Mouse (Mus musculus) hindbrain, embryonic 11.5 days (tissue): ENCODE data around the gene Ank. TPM values are rescaled to one million over a fixed set of nuclear protein-coding genes. Genes with fewer than 3 reads are reported as not detected.

Source experiments
- ATAC-seq: fragments of 200-750 bp; cut with Nextera tagmentation; 2 replicates; pipeline ENCODE4 v1.8.0; 2017; ENCODE audit warnings: mild to moderate bottlenecking, moderate TSS enrichment, moderate library complexity; ENCODE audit not compliant: low FRiP score
- DNase-seq: peaks from one replicate; pipeline ENCODE4 v3.0.0-alpha.2; 2015; ENCODE audit warnings: low spot score
- H3K27ac ChIP-seq: fragments of 300-500 bp; sonication (generic); 2 replicates; pipeline ENCODE4 v1.5.1; 2014; ENCODE audit warnings: mild to moderate bottlenecking, low read depth, low read length
- H3K27me3 ChIP-seq: fragments of 300-500 bp; sonication (generic); 2 replicates; pipeline ENCODE4 v1.6.1; 2014; ENCODE audit warnings: mild to moderate bottlenecking, low read length, moderate library complexity, mixed read lengths; ENCODE audit not compliant: control insufficient read depth, insufficient read depth
- H3K36me3 ChIP-seq: fragments of 300-500 bp; sonication (generic); 2 replicates; pipeline ENCODE4 v1.6.1; 2014; ENCODE audit warnings: mild to moderate bottlenecking, low read length, moderate library complexity, mixed read lengths; ENCODE audit not compliant: control insufficient read depth, insufficient read depth
- H3K4me1 ChIP-seq: fragments of 300-500 bp; sonication (generic); replicated peaks from 2 replicates; pipeline ENCODE4 v1.6.1; 2014; ENCODE audit warnings: low read length, mixed read lengths; ENCODE audit not compliant: control insufficient read depth, insufficient read depth
- H3K4me2 ChIP-seq: fragments of 300-500 bp; sonication (generic); replicated peaks from 2 replicates; pipeline ENCODE4 v1.6.1; 2014; ENCODE audit warnings: mild to moderate bottlenecking, low read depth, low read length
- H3K4me3 ChIP-seq: fragments of 300-500 bp; sonication (generic); 2 replicates; pipeline ENCODE4 v1.5.1; 2014; ENCODE audit warnings: low read depth, low read length
- H3K9ac ChIP-seq: fragments of 300-500 bp; sonication (generic); 2 replicates; pipeline ENCODE4 v1.6.1; 2014; ENCODE audit warnings: low read depth, low read length
- H3K9me3 ChIP-seq: fragments of 300-500 bp; sonication (generic); 2 replicates; pipeline ENCODE4 v1.6.1; 2016; ENCODE audit warnings: low read length; ENCODE audit not compliant: control insufficient read depth
- WGBS: fragments of 180-500 bp; shearing (Covaris S2); extraction: QIAGEN DNeasy Blood & Tissue Kit; methylation state at CpG from one replicate; pipeline ENCODE4 v1.1.7; 2014; 5-methylcytosine and 5-hydroxymethylcytosine counted together
- polyA plus RNA-seq: library from polyadenylated mRNA; unstranded; fragments of >200 nt; fragmentation: Nextera tagmentation; extraction: Ambion mirVana; gene quantifications from 2 replicates; pipeline ENCODE4 v1.2.1, GENCODE M21; 2014

Gene Ank
- polyA plus RNA-seq, 1 experiment from 2014 or later = 12.1 TPM

DNA sequence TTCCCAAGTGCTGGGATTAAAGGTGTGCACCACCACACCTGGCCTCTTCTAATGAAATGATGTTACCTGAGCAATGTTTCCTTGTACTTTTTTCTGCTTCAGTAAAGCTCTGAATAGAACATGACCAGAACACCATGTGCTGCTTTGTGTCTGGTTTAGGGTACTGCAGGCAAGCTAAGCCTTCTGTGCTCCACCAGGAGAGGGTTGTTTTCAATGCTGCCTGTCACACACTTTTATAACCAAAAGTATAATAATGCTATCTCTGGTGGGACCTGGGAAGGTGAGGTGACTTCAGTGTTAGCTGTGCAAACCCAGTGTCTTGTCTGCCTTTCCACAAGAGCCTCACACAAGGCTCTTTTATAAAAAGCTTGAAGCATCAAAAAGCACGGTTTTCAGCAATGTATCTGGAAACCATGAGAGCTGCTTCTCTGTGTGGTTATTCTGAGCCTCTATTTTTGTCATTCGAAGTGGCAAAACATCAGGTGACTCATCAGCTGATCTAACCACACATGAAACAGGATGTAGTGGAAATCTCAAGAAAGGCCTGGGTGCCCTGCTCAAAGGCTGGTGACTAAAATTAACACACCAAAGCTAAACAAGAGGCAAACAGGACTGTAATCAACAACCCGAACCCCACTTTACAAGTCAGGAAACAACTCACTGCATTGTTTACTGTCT is 130.1 kb downstream of the Ank start:
- Histone ChIP-seq H3K27ac (no peak overlapping the region), H3K9me3 (no peaks in the 10 kb centered on the region), H3K36me3 (no peaks in the 10 kb centered on the region), H3K27me3 (no peaks in the 10 kb centered on the region), H3K4me3 (no peak overlapping the region), H3K4me2 (no peak overlapping the region), H3K9ac (no peak overlapping the region), H3K4me1 (no peaks in the 10 kb centered on the region)
- ATAC-seq (no peak), DNase-seq (no peak)
- 87% methylated on average over 3 of the region's 3 CpGs for WGBS

DNA sequence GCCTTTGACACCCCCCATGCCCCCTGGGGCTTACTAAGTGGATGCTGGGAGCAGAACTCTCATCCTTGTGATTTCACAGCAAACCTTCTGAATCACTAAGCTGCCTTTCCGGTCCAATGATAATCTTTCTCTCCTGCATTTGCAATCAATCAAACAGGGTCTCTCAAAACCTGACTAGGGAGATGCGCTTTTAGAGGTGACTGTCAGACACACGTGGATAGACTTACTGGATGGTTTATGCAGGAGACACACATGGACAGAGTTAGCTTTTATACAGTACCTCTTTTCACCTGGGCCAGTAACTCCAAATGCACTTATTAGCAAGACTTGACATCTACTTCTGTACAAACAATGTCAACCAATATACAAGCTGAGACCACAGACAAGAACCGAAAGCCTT is 131.0 kb downstream of the Ank start:
- Histone ChIP-seq H3K9me3 (no peaks in the 10 kb centered on the region), H3K36me3 (no peaks in the 10 kb centered on the region)
- WGBS = 87% methylated on average over 4 of the region's 4 CpGs

DNA sequence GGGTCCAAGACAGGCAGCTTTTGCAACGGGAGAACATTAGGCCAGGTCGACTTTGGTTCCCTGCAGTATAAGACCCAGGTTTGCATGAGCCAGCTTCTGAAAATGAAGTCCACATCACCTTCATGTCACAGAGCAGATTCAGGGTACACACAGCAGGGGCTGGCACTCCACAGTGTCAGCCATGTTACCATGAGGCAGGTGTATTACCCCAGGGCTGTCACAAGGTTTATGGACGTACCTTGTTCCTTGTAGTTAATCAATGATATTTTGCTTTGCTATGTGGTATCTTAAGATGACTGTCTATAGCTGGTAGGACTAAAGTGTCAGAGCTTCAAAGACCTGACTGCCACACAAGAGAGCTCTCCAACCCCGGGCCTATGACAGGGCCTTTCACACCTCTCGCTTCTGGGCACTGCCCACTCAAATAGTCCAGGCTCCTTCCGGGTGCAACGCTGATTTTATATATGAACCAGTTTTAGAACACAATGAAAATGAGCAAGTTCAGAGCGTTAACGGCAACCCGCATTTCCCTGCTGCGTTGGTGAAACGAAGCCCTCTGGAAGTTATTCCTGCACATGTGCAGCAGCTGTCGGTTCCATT is 132.4 kb downstream of the Ank start:
- 95% methylated on average over 13 of the region's 13 CpGs for WGBS
- Histone ChIP-seq H3K4me3 (no peak overlapping the region), H3K27ac (no peak overlapping the region), H3K27me3 (no peaks in the 10 kb centered on the region), H3K4me2 (no peak overlapping the region), H3K9ac (no peak overlapping the region), H3K36me3 (no peaks in the 10 kb centered on the region), H3K9me3 (no peaks in the 10 kb centered on the region), H3K4me1 (no peaks in the 10 kb centered on the region)
- no peak for ATAC-seq
- DNase-seq = no peak

More for the DNA sequence above, 131.0 kb downstream of the Ank start:
- H3K27ac ChIP-seq = no peak overlapping the region
- no peaks in the 10 kb centered on the region for H3K4me1 ChIP-seq
- no peak overlapping the region for H3K9ac ChIP-seq
- no peak for DNase-seq
- ATAC-seq = no peak
- no peaks in the 10 kb centered on the region for H3K27me3 ChIP-seq
- no peak overlapping the region for H3K4me2 ChIP-seq
- H3K4me3 ChIP-seq = no peak overlapping the region

DNA sequence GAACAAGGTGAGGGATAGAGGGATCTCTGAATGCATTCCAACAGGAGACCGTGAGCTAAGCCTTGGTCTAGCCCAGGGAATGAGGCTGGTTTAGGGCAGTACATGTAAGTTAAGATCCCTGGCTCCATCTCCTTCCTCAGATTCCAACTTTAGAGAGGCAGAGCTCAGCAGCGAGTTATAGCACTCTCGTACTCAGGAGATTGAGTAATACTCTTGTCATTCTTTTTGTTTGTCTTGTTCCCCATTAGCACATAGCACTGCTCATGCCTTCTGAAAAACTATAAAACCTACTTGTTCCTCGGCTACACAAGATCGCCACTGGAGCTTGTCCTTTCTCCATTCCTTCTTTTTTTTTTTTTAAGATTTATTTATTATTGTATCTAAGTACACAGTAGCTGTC is 134.0 kb downstream of the Ank start:
- no peaks in the 10 kb centered on the region for H3K9me3 ChIP-seq
- H3K36me3 ChIP-seq = no peaks in the 10 kb centered on the region
- ATAC-seq (no peak), DNase-seq (no peak)
- WGBS = 95% methylated on average over 5 of the region's 5 CpGs
- no peak overlapping the region for H3K9ac ChIP-seq
- H3K27ac ChIP-seq = no peak overlapping the region
- no peak overlapping the region for H3K4me3 ChIP-seq
- H3K4me2 ChIP-seq = no peak overlapping the region
- H3K27me3 ChIP-seq = no peaks in the 10 kb centered on the region
- no peaks in the 10 kb centered on the region for H3K4me1 ChIP-seq

GRCm38 (mm10) chr15:27604558-27604957 is 138.1 kb downstream of the Ank start:
- no peak for DNase-seq
- H3K4me2 ChIP-seq = no peak overlapping the region
- no peaks in the 10 kb centered on the region for H3K9me3 ChIP-seq
- no peaks in the 10 kb centered on the region for H3K36me3 ChIP-seq
- WGBS = 91% methylated on average over 3 of the region's 3 CpGs
- no peak overlapping the region for H3K27ac ChIP-seq
- no peak overlapping the region for H3K4me3 ChIP-seq
- no peak overlapping the region for H3K9ac ChIP-seq
- H3K4me1 ChIP-seq = no peaks in the 10 kb centered on the region
- H3K27me3 ChIP-seq = no peaks in the 10 kb centered on the region
- ATAC-seq = no peak

DNA sequence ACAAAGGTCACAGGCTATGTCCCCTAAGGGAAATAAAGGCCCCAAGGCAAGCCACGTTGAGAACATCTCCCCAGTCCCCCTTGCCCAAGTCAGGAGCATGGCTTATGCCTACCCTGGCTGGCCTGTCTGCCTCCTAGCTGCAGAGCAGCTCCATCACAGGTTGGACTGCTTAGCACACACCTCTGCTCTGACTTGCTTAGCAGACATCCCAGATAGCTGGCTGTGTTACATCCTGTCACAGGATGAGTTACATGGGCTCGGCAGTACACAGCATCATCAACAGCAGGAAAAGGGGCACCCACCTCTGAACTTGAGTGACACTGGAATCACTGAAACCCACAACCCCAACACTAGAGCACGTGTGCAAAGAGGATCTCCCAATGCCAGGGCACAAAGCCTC is 138.8 kb downstream of the Ank start:
- WGBS = 80% methylated on average over 3 of the region's 3 CpGs
- H3K36me3 ChIP-seq = no peaks in the 10 kb centered on the region; the same call in 1 of the 2 replicates
- H3K4me3 ChIP-seq = no peak overlapping the region
- DNase-seq = no peak
- no peaks in the 10 kb centered on the region for H3K9me3 ChIP-seq
- no peak for ATAC-seq
- no peaks in the 10 kb centered on the region for H3K4me1 ChIP-seq
- no peaks in the 10 kb centered on the region for H3K27me3 ChIP-seq
- no peak overlapping the region for H3K4me2 ChIP-seq
- no peak overlapping the region for H3K9ac ChIP-seq
- no peak overlapping the region for H3K27ac ChIP-seq

GRCm38 (mm10) chr15:27609554-27609953 is 143.1 kb downstream of the Ank start:
- WGBS = 90% methylated on average over 4 of the region's 4 CpGs
- no peak overlapping the region for H3K9ac ChIP-seq
- H3K27me3 ChIP-seq = no peaks in the 10 kb centered on the region
- ATAC-seq (no peak), DNase-seq (no peak)
- H3K36me3 ChIP-seq = no peaks in the 10 kb centered on the region; the same call in 1 of the 2 replicates
- no peak overlapping the region for H3K4me3 ChIP-seq
- no peak overlapping the region for H3K4me2 ChIP-seq
- H3K4me1 ChIP-seq = no peaks in the 10 kb centered on the region
- H3K27ac ChIP-seq = no peak overlapping the region
- H3K9me3 ChIP-seq = no peaks in the 10 kb centered on the region

GRCm38 (mm10) chr15:27612533-27613221 is 146.2 kb downstream of the Ank start:
- H3K4me3 ChIP-seq = no peak overlapping the region
- no peak overlapping the region for H3K4me2 ChIP-seq
- no peaks in the 10 kb centered on the region for H3K27me3 ChIP-seq
- no peaks in the 10 kb centered on the region for H3K4me1 ChIP-seq
- no peak overlapping the region for H3K27ac ChIP-seq
- no peaks in the 10 kb centered on the region; the same call in 1 of the 2 replicates for H3K36me3 ChIP-seq
- WGBS = 50% methylated on average over 6 of the region's 6 CpGs
- no peak overlapping the region for H3K9ac ChIP-seq
- ATAC-seq (peak; percentile 90), DNase-seq (peak; percentile 77)
- H3K9me3 ChIP-seq = no peaks in the 10 kb centered on the region
